Mouse (Mus musculus) thymus, adult 2 months (tissue): Measurements from ENCODE around the gene Tnn.

Experiments
- CTCF ChIP-seq: fragments of 200-500 bp; IDR thresholded peaks from 2 replicates; pipeline ENCODE4 v1.5.1; 2012; ENCODE audit warnings: mild to moderate bottlenecking, control low read depth, low read length, moderate library complexity, borderline replicate concordance; ENCODE audit not compliant: control insufficient read depth, poor library complexity, insufficient read depth; ENCODE audit errors: extremely low read depth
- POLR2A ChIP-seq: fragments of 200-500 bp; IDR thresholded peaks from 2 replicates; pipeline ENCODE4 v1.6.1; 2012; ENCODE audit warnings: mild to moderate bottlenecking, low read length, control low read depth, moderate library complexity; ENCODE audit not compliant: control insufficient read depth, poor library complexity, insufficient read depth; ENCODE audit errors: extremely low read depth

GRCm38 (mm10) chr1:160059908-160060307 lies 93.5 kb downstream of the Tnn start:
- TF ChIP-seq CTCF: no peak
- no peak for TF ChIP-seq POLR2A
